Mouse (Mus musculus): ENCODE measurements around the gene Adarb2.

The Adarb2 gene

DNA sequence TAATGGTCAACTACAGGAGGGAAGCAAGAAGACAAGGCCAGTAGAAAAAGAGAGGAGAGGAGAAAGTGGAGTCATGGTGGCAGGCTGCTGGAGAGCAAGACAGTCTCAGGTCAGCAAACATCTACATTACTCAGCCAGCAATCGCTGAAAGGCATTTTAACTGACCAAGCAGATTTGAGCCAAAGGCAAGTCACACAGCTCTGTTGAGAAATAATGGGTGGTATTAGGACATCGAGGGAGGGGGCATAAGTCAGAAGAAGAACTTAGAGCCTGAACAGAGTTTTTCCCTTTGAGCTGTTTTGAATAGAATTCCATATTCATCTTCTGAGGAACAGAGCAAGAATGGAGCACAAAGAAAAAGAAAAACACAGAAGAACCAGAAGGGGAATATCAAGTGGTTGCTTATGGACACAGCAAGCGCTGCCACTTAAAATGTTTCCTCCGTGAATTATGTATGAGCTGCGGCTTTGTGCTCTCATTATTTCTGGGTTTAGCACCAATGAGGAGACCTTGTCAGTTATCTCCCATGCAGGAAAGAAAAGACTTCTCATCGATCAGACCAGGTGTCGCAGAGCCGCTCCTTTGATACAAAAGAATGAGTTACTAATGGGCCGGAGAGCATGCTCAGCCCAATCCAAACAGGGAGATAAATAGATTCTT lies 477.9 kb downstream of the Adarb2 start:
- DNase-seq (ENCODE audit: low spot score in 2 of 2), result no peak

DNA sequence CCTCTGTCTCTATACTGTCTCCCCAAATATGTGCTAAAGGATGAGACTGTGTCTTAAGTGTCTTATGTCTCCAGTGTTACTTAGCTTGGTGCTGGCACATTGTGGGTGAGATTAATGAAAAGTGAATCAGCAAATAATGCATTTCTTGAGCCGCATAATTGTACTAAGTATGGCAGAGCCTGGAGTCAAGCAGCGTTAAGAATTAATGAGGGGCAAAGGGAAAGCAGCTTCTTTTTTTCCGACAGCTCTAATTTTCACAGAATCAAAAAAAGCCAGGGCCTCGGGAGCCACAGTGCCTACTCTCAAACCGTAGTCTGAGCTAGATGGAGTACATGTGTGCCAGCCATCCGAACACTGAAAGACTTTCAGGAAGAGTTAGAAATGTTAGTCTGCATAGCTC lies 488.8 kb downstream of the Adarb2 start:
- DNase-seq (ENCODE audit: low spot score in 2 of 2), result no peak

DNA sequence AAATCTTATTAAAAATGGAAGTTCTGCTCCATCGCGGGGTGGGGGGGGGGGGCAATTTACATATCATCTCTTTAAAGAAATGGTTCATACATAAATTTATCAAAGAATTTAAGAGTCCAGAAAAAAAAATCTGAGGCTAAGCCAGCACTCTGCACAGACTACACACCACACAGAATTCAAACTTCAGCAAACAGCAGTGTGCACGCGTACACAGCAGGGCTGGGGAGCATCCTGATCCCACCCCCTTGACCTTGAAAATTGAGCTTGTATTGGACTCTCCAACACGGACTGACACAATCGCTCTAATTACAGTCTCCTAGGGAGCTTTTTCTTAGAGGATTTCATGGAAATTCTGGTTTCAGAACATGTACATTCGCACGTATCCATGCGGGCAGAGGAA lies 490.1 kb downstream of the Adarb2 start:
- DNase-seq (ENCODE audit: low spot score in 2 of 2), result no peak

DNA sequence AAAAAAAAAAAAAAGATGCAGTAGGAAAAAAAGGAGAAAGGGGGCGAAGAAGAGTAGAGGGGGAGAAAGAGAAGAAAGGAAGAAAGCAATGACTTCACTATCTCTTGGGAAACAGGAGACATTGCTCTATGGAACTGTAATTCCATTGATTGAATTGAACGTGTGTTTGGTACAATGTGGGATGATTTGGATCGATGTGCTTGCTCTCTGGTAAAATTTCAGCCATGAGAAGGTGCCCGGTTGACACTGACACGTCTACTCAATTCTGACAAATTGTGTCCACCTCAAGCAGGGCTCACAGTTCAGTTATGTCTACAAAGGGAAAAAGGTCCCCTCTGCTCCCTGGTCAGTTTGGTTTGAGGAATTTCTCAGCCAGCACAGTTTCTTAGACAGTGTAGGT lies 495.8 kb downstream of the Adarb2 start:
- no peak for DNase-seq (ENCODE audit: low spot score in 2 of 2)

DNA sequence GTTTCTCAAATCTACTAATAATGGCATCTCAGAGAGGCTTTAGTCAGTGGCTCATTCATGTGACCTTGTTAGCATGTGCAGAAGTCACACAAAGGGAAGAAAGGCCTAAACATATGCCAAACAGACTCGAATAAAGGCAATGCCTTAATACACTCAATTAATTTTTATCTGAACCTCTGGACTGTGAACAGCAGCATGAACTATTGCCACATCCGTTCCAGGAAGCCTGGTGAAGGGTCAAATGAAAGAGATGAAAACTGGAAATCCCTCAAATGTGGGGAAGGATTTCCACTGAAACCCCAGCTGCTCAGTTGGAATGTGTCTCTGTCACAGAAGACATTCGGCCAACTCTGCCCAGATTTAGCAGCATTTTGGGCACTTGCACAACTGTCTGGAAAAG lies 497.2 kb downstream of the Adarb2 start:
- no peak for DNase-seq (ENCODE audit: low spot score in 2 of 2)

DNA sequence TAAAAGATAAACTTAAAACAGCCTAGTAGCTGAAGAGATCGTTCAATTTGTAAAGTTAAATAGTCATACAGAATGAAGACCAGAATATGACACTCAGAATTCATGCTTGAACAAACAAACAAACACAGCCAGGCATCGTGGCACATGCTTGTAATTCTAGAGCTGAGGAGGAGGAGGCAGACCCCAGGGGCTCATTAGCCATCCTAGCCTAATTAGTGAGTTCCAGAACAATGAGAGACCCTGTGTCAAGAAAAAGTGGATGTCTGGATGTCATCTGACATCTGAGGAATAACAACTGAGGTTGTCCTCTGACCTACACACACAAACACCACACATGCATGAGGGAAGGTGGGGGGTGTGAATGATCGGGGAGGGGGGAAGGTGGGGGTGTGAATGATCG lies 498.3 kb downstream of the Adarb2 start:
- no peak for DNase-seq (ENCODE audit: low spot score in 2 of 2)

DNA sequence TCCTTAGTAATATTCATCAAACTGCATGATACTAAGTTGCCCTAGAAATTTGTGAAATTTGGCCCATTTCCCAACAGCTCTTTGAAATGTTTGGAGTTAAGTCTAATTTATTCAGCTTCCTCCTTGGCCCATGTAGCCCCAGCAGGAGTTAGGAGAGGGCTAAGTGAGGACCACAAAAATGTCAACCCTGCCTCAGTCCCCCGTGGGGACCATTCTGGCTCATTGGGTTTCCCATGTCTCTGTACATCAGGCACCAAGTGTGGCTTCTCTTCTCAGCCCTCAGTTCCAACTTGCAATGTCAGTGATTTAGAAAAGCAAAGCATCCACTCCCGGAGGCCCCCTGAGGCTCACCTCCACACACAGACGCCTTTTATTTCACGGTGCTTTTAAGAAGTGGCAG lies 502.6 kb downstream of the Adarb2 start:
- no peak for DNase-seq (ENCODE audit: low spot score in 2 of 2)

DNA sequence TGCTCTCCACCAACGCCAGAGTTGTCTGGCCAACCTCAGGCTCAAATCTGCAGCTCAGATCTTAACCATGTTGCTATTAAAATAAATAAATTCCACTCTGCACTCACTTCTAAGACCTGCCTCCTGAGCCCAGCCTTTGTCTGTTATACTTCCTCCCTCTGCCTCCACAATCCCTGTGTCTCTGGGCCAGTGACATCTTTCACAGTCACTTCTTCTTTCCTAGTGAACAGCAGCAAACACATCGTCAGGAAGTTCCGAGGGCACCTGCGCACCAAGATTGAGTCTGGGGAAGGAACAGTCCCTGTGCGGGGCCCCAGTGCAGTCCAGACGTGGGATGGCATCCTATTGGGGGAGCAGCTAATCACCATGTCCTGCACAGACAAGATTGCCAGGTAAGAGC lies 510.7 kb downstream of the Adarb2 start:
- no peak for DNase-seq (ENCODE audit: low spot score in 2 of 2)

DNA sequence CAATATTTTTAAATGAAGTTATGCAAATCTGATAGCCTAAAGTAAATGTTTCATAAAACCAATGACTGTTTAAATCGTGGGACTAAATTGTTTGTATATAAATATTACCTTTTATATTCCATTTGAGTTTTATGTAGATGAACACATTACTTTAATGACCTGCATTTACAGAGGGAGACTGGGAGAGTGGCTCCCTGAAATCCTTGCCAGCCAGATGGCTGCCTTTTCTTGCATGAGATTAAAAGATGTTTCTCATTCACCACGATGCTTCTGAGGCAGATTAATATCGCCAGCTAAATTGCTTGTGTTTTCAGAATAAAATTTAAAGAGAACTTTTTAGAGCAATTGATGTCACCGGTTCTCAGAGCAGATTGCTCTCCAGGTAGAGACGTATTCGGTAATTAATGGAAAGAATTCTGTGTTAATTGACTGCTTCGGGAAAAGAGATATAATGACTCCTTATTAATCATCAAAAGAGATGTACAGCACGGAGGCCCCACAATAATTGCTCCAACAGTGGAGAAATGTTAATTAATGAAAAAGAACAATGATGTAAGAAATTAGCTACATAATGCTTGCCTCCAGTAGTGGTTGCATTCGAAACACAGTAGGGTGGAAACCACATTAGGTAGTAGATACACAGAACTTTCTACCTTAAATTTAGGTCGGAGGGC lies 527.4 kb downstream of the Adarb2 start:
- no peak for DNase-seq (ENCODE audit: low spot score in 2 of 2)

DNA sequence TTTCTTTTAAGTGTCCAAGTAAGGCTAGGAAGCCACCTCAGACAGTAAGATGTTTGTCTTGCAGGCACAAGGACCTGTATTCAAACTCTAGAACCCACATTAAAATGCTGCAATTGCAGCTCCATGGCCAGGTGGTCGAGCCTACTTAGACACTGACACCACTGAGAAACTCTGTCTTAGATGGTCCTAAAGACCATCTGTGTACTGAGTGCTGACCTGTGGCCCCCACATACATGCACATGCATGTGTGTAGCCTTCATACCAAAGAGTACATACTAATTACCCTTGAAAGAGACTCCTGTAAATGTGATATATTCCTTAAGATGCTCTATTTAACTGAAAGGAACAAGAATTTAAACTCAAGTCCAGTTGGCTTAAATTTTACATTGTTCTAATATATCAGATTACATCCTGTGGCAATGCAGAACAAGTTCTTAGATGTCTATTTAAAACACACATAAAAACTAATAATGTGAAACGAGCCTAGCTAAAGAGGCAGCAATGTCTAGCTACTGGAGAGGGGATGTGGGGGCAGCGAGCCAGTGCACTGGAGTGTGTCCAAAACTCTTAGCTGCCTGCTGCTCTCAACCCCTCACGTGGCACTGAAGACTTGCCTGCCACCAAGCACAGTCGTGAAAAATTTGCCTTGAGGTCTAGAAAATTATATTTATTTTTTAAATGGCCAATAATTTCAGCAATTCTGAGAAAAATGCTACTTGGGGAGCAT lies 534.6 kb downstream of the Adarb2 start:
- no peak for DNase-seq (ENCODE audit: low spot score in 2 of 2)

DNA sequence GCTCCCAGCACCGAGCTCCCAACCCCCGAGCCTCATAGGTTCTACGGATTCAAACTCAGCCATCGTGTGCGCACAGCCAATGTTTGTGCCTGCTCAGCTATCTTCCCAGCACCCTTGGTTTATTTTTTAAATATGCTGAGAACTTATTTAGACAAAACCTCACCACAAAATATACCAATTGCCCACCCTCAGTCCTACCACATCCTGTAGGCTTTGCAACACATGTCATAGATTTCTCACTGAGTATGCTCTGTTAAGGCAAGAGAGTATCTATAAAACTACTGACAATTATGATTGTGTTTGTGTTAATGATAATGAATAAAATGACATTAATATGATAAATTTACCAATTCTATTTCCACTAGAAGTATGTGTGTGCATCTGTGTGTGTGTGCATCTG lies 540.1 kb downstream of the Adarb2 start:
- no peak for DNase-seq (ENCODE audit: low spot score in 2 of 2)

DNA sequence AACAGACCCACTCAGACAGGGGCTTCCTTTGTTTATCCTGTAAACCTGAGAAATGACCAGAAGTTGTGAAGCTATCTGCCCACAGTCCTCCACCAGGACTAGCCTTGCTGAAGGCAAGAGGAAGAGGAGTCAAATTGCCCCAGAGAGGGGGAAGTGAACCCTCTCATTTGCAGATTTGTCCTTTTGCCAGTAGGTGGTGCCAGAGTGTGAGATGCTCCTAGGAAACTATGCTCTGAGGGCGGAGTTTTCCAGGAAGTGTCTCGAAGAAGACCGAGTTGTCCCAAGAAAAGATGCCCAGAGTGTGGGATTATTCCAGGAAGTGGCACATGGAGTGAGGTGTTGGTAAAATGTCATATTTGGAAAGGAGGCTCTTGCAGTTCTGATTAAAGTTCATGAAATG lies 541.9 kb downstream of the Adarb2 start:
- no peak for DNase-seq (ENCODE audit: low spot score in 2 of 2)

DNA sequence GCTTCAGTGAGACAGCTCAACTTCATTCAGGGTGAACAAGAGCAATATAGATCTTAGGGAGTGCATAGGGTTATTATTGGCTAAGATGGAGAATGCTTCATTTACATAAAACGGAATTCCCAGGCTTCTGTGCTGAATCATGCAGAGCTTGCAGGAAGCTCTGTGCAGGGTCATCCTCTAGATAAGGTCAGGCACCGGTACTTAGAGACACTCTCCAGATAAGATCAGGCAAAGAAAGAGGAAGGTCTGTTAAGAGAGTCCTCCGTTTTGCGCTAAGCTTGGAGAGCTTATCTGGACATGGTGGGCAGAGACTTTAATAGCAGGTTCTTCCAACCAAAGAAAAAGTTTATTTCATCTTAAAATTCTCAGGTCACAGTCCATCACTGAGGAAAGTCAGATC lies 542.9 kb downstream of the Adarb2 start:
- DNase-seq (ENCODE audit: low spot score in 2 of 2), result no peak

DNA sequence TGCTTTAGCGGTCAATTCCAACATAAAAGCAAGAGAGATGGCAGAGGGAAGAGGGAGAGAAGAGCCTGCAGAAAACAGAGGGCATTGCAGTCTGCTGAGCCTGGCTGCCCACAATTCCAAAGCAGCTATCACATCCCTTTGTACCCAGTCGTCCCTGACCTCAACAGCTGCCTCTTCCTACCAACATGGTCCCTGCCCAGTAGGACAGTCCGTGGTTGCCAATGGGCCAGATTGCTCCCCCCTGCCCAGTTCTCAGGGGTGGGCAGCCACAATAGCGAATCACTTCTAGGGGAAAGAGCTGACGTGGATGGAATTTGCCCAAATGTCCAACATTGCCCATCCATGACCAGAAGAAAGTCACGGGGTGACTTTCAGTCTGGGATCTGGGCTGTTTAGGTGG lies 546.8 kb downstream of the Adarb2 start:
- no peak for DNase-seq (ENCODE audit: low spot score in 2 of 2)

DNA sequence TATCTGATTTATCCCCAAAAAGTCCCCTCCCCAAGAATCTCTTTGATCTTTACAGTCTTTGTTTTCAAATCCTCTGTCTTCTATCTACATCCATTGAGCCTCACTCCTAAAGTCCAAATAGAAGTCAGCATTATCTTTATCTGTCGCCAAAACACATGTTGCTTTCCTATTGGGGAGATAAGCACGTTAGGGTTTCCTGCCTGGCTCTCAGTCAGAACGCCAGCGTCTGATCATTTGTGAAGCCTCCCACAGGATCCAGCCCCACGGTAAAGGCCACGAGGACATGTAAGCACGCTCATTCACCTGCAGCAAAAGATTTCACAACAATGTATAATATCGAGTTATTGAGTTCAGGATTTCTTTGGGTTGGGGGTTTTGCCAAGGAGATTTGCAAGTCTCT lies 558.3 kb downstream of the Adarb2 start:
- no peak for DNase-seq (ENCODE audit: low spot score in 2 of 2)

DNA sequence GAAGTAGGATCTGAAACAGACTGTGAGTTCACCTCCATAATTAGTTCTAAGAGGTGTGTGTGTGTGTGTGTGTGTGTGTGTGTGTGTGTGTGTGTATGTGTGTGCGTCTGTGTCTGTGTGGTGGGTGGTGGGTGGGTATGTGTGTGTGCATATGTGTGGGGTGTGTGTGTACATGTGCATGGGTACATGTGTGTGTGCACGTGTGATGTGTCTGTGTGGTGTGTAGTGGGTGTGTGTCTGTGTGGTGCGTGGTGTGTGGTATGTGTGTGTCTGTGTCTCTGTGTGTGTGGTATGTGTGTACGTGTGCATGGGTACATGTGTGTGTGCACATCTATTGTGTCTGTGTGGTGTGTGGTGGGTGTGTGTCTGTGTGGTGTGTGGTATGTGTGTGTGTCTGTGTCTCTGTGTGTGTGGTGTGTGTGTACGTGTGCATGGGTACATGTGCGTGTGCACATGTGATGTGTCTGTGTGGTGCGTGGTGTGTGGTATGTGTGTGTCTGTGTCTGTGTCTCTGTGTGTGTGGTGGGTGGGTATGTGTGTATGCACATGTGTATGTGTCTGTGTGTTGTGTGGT lies 567.1 kb downstream of the Adarb2 start:
- no peak for DNase-seq (ENCODE audit: low spot score in 2 of 2)

DNA sequence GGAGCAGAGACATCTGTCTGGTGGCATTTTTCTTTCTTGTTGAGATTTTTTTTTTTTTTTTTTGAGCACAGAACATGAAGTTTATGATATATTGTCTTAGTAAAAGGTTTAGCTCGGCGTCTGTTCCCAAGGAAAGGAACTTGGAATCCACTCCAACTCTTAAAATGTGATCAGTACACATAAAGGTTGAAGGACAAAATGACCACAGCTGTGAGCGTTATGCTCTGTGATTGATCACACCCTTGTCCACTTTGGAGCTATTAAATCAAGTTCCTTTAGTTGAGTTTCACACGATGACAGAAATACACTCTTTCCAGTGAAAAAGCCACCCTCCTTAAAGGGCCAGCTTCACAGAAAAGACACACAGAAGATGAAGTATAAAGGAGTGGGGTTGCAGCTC lies 568.0 kb downstream of the Adarb2 start:
- no peak for DNase-seq (ENCODE audit: low spot score in 2 of 2)

DNA sequence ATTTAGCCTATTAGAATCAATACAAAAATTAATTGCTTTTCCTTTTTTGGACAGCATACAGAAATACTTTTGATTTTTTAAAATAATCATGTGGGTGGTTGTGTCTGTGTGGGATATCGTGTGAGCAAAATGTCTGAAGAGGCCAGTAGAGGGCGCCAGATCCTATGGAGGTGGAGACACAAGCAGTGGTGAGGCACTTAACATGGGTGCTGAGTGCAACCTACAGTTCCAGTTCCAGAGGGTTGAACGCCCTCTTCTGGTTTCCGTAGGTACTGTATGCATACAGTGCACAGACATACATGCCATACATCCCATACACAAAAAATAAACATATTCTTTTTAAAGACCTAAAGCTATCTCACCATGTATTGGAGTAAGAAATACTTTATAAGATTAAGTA lies 577.8 kb downstream of the Adarb2 start:
- peak in 1 of 2 experiments; percentile 18 for DNase-seq (ENCODE audit: low spot score in 2 of 2)

DNA sequence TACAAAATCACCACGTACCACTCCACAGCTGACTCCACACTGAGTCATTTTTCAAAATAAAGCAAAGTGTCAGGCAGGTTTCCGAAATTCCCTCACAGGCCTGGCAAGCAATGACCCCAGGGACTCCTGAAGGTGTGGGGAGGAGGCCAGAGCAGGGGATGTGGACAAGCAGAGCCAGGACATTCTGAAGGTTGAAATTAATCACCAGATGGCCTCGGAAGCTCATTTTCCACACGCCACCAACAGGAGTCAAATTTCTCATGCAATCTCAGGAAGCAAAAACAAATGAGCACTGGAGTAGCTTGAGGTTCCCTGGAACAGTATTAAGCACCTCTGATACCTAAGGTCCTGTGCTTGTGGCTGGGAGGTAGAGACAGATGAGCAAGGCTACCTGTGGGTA lies 580.0 kb downstream of the Adarb2 start:
- DNase-seq (ENCODE audit: low spot score in 2 of 2), result no peak

DNA sequence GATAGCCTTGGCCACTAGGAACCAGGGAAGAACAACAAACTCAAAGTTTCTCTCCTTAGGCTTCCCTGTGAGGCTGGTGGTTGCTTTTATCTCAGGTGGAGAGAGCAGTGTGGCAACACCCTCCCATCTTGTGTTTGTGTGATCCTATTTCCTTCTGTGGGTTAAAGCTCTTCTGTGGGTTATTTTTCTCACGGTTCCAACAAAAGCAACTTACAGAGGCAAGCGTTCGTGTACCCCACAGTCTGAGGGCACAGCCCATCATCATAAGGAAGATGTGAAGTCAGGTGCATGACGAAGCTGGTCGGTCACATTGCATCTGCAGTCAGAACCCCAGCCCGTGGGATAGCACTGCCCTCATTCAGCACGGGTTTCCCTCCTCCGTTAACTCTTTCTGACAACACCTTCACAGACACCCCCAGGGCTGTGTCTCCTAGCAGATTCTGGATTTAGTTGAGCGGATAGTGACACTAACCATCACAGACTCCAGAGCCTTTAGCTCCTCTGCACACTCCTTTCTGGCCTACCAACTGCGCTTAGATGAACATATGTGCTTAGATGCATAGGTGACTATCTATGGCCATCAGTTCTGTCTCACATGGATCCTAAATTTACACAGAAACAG lies 581.1 kb downstream of the Adarb2 start:
- DNase-seq (ENCODE audit: low spot score in 2 of 2), result no peak

DNA sequence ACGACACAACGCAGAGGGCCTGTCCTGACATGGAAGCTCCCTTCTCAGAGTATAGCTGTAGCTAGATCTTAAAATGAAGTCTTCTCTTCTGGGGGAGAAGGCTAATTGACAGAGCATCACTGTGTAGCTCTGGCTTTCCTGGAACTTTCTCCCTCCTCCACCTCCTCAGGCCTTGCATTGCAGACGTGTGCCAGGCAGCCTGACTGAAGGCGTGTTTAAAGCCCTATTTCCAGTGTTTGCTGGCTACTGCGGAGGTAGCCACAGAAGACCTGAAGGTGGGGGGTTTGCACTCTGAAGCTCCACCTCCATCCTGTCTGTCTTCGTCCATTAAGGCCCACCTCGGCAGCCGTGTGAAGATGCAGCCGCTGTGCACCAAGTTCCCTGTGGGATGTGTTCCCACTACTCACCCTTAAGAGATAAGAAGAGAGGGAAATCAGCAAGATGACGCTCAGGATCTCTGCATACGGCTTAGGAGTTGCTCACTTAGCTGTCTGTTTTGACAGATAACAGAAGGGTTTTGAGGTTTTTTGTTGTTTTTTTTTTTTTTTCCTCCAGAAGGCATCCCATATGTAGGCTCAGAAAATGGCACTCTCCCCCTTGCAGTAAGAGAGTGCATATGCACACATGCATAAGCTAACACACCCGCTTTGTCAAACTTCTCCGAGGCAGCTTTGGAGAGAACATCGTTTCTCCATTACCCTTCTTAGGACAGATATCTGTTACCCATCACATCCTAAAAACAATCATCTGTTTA lies 581.8 kb downstream of the Adarb2 start:
- DNase-seq (ENCODE audit: low spot score in 2 of 2), result no peak

DNA sequence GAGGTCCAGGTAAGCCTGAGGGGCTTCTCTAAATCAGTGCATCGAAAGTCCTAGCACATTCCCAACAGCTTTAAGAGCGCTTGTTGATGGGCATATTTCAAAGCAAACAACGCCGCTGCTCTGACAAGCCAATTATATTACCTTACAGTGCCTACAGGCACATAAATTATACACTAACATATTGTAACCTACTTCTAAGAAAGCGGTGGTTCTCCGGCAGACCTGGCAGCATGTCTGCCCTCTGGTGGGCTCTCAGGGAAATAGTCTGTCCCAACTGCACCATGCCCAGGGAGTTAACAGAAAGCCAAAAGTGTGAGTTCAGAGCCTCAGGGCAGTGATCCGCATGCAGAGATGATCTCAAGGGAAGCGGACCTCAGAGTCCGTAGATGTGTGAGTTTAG lies 582.5 kb downstream of the Adarb2 start:
- DNase-seq (ENCODE audit: low spot score in 2 of 2), result peak; percentile 43 to 54
